Mouse (Mus musculus) liver, postnatal 0 days (tissue): Measurements from ENCODE around the gene Cacul1.

Source experiments
- CTCF ChIP-seq: sonication (generic); IDR thresholded peaks from 2 replicates; pipeline ENCODE4 v1.5.1; 2016; ENCODE audit warnings: antibody characterized with exemption, low read depth
- EP300 ChIP-seq: IDR thresholded peaks from 2 replicates; pipeline ENCODE4 v1.6.1; 2016; ENCODE audit warnings: antibody characterized with exemption, low read depth, mild to moderate bottlenecking

- peak; percentile 61 for TF ChIP-seq CTCF
- no peak for TF ChIP-seq EP300
Measured at GRCm38 (mm10) chr19:60611525-60612215, 30.8 kb upstream of the Cacul1 start.
